Comparison of ENCODE assay signal across 7 mouse cellular contexts in genomic region chr15:11996883-11997282, GRCm38 (mm10). TPM values are rescaled to one million over a fixed set of nuclear protein-coding genes. Genes with fewer than 3 reads are reported as not detected.
A peak's percentile ranks its signal among the peaks of the same experiment; 100 is the strongest.
DNase-seq lines count a peak whose midpoint lies in the region; ATAC-seq and TF ChIP-seq lines count a peak whose summit lies in the region.

Gene Sub1 (minus strand): TSS chr15:11996983.

- peaks cover 27% of the 10 kb centered on the region for H3K36me3 ChIP-seq in E14TG2a.4 (ENCODE audit: insufficient read depth, low read length)
- peaks cover 16 to 25% of the 10 kb centered on the region in 2 experiments for H3K36me3 ChIP-seq in MEL (ENCODE audit: control insufficient read depth in 1 of 2, insufficient read depth in 2 of 2, low read length in 2 of 2)
- H3K36me3 ChIP-seq in forebrain, embryonic 15.5 days = peaks cover 13% of the 10 kb centered on the region; the same call in 1 of the 2 replicates
- H3K36me3 ChIP-seq in hindbrain, embryonic 13.5 days = peaks cover 11% of the 10 kb centered on the region
- peaks cover 2% of the 10 kb centered on the region; the same call in 1 of the 2 replicates for H3K36me3 ChIP-seq in liver, embryonic 16.5 days (ENCODE audit: control insufficient read depth, insufficient read depth)

- DNase-seq in MEL (ENCODE audit: low read depth, low spot score) = no peak
- DNase-seq in cerebellum, postnatal 10 days = no peak
- DNase-seq in thymus, adult 18-20 months = no peak

- no peak for TF ChIP-seq RAD21 in MEL (IDR thresholded peaks at IDR 0.05; ENCODE audit: low read depth, low read length)

- H3K79me2 ChIP-seq in MEL (ENCODE audit: control insufficient read depth, insufficient read depth, low read length, poor library complexity) = peaks cover 24% of the 10 kb centered on the region

- H3K9me3 ChIP-seq in E14TG2a.4 (ENCODE audit: low read length) (no peaks in the 10 kb centered on the region), MEL (replicated peaks; ENCODE audit: insufficient read depth, low read length) (no peaks in the 10 kb centered on the region)
- H3K9me3 ChIP-seq in forebrain, embryonic 15.5 days = no peaks in the 10 kb centered on the region
- H3K9me3 ChIP-seq in hindbrain, embryonic 13.5 days = no peaks in the 10 kb centered on the region
- H3K9me3 ChIP-seq in liver, embryonic 16.5 days (replicated peaks; ENCODE audit: control insufficient read depth, low read length) = no peaks in the 10 kb centered on the region

- no peak for TF ChIP-seq POLR2A in MEL (IDR thresholded peaks at IDR 0.05; ENCODE audit: control insufficient read depth in 1 of 2, insufficient read depth in 1 of 2, low read depth in 1 of 2, low read length in 2 of 2, poor library complexity in 1 of 2)

- 93% methylated on average over 7 of the region's 7 CpGs for WGBS in forebrain, embryonic 15.5 days
- 97% methylated on average over 7 of the region's 7 CpGs for WGBS in hindbrain, embryonic 13.5 days
- WGBS in liver, embryonic 16.5 days (ENCODE audit: insufficient replicate concordance) = 86% methylated on average over 7 of the region's 7 CpGs

- peaks cover 43% of the 10 kb centered on the region for H3K4me1 ChIP-seq in E14TG2a.4 (replicated peaks; ENCODE audit: low read depth, low read length)
- H3K4me1 ChIP-seq in MEL (ENCODE audit: control insufficient read depth in 1 of 2, insufficient read depth in 2 of 2, low read length in 2 of 2) = peaks cover 6 to 8% of the 10 kb centered on the region in 2 experiments; a peak in 3 of 4 replicates
- peaks cover 29% of the 10 kb centered on the region for H3K4me1 ChIP-seq in forebrain, embryonic 15.5 days
- H3K4me1 ChIP-seq in hindbrain, embryonic 13.5 days (replicated peaks) = peaks cover 31% of the 10 kb centered on the region
- H3K4me1 ChIP-seq in liver, embryonic 16.5 days (ENCODE audit: control insufficient read depth, low read depth, low read length) = peaks cover 7% of the 10 kb centered on the region

- TF ChIP-seq CTCF in E14TG2a.4 (conservative IDR thresholded peaks at IDR 0.05; ENCODE audit: low read length) (no peak), MEL (IDR thresholded peaks at IDR 0.05 in 2 of 3, conservative IDR thresholded peaks at IDR 0.05 in 1 of 3; ENCODE audit: control insufficient read depth in 1 of 3, insufficient read depth in 1 of 3, low read depth in 2 of 3, low read length in 3 of 3, poor library complexity in 1 of 3, severe bottlenecking in 1 of 3) (no peak)

- peak within 1 kb of the TSS; percentile 98 for H3K4me3 ChIP-seq in E14TG2a.4 (replicated peaks; ENCODE audit: low read length)
- H3K4me3 ChIP-seq in MEL (ENCODE audit: control insufficient read depth in 1 of 2, insufficient read depth in 1 of 2, low read depth in 2 of 2, low read length in 2 of 2) = peak within 1 kb of the TSS; percentile 86 to 92
- H3K4me3 ChIP-seq in forebrain, embryonic 15.5 days = peak within 1 kb of the TSS; percentile 80
- H3K4me3 ChIP-seq in hindbrain, embryonic 13.5 days = peak within 1 kb of the TSS; percentile 99
- H3K4me3 ChIP-seq in liver, embryonic 16.5 days (ENCODE audit: low read depth, low read length) = peak within 1 kb of the TSS; percentile 99

- TF ChIP-seq EP300 in MEL (IDR thresholded peaks at IDR 0.05; ENCODE audit: low read depth in 1 of 2, low read length in 2 of 2) = no peak

- no peak for ATAC-seq in forebrain, embryonic 15.5 days (replicated peaks)
- no peak for ATAC-seq in hindbrain, embryonic 13.5 days (ENCODE audit: low FRiP score)
- no peak for ATAC-seq in liver, embryonic 16.5 days (ENCODE audit: low read depth)

- H3K27me3 ChIP-seq in E14TG2a.4 (ENCODE audit: insufficient read depth, low read length) (no peaks in the 10 kb centered on the region), MEL (ENCODE audit: control insufficient read depth in 1 of 2, insufficient read depth in 2 of 2, low read length in 2 of 2) (peaks cover 0 to 1% of the 10 kb centered on the region in 2 experiments; a peak in 1 of 4 replicates)
- H3K27me3 ChIP-seq in forebrain, embryonic 15.5 days = no peaks in the 10 kb centered on the region
- no peaks in the 10 kb centered on the region for H3K27me3 ChIP-seq in hindbrain, embryonic 13.5 days
- no peaks in the 10 kb centered on the region for H3K27me3 ChIP-seq in liver, embryonic 16.5 days (ENCODE audit: control insufficient read depth, insufficient read depth, low read depth, low read length)

- H3K4me2 ChIP-seq in forebrain, embryonic 15.5 days (replicated peaks) = peak within 1 kb of the TSS; percentile 70
- H3K4me2 ChIP-seq in hindbrain, embryonic 13.5 days = peak within 1 kb of the TSS; percentile 35
- peak within 1 kb of the TSS; percentile 82; the same call in 1 of the 2 replicates for H3K4me2 ChIP-seq in liver, embryonic 16.5 days (ENCODE audit: low read depth, low read length)

- H3K27ac ChIP-seq in MEL (ENCODE audit: control insufficient read depth, low read depth, low read length) = peak within 1 kb of the TSS; percentile 25; the same call in 1 of the 2 replicates
- peak within 1 kb of the TSS; percentile 80 for H3K27ac ChIP-seq in forebrain, embryonic 15.5 days (replicated peaks)
- peak within 1 kb of the TSS; percentile 90 for H3K27ac ChIP-seq in hindbrain, embryonic 13.5 days
- peak within 1 kb of the TSS; percentile 82; the same call in 1 of the 2 replicates for H3K27ac ChIP-seq in liver, embryonic 16.5 days (ENCODE audit: low read length)

- peak within 1 kb of the TSS; percentile 92 for H3K9ac ChIP-seq in MEL (ENCODE audit: control insufficient read depth, low read depth, low read length, poor library complexity, severe bottlenecking)
- H3K9ac ChIP-seq in forebrain, embryonic 15.5 days (replicated peaks) = peak within 1 kb of the TSS; percentile 78
- peak within 1 kb of the TSS; percentile 98 for H3K9ac ChIP-seq in hindbrain, embryonic 13.5 days
- peak within 1 kb of the TSS; percentile 96 for H3K9ac ChIP-seq in liver, embryonic 16.5 days (ENCODE audit: low read depth, low read length)

TF ChIP-seq in MEL, 35 proteins besides CTCF, POLR2A, EP300 and RAD21:
- TF ChIP-seq NELFE (IDR thresholded peaks at IDR 0.05; ENCODE audit: low read depth, low read length) (no peak), MXI1 (IDR thresholded peaks at IDR 0.05; ENCODE audit: low read depth, low read length) (no peak), HCFC1 (IDR thresholded peaks at IDR 0.05; ENCODE audit: low read depth, low read length) (no peak), MEF2A (IDR thresholded peaks at IDR 0.05; ENCODE audit: extremely low read depth, insufficient replicate concordance, low read depth, low read length, poor library complexity, severe bottlenecking) (no peak), POLR2AphosphoS5 (IDR thresholded peaks at IDR 0.05; ENCODE audit: borderline replicate concordance, low read depth, low read length) (no peak), POLR2AphosphoS2 (IDR thresholded peaks at IDR 0.05; ENCODE audit: low read length) (no peak), USF2 (IDR thresholded peaks at IDR 0.05; ENCODE audit: borderline replicate concordance in 1 of 2, insufficient read depth in 1 of 2, low read depth in 1 of 2, low read length in 2 of 2) (no peak), MAX (IDR thresholded peaks at IDR 0.05; ENCODE audit: low read length) (no peak), SIN3A (IDR thresholded peaks at IDR 0.05; ENCODE audit: low read length) (no peak), KAT2A (conservative IDR thresholded peaks at IDR 0.05; ENCODE audit: low read depth, low read length) (no peak), NRF1 (IDR thresholded peaks at IDR 0.05; ENCODE audit: insufficient read depth, low read depth, low read length, poor library complexity, severe bottlenecking) (no peak), SMC3 (IDR thresholded peaks at IDR 0.05; ENCODE audit: low read depth, low read length) (no peak), MAZ (IDR thresholded peaks at IDR 0.05; ENCODE audit: low read depth, low read length) (no peak), GABPA (IDR thresholded peaks at IDR 0.05; ENCODE audit: low read depth, low read length) (no peak), MYC (IDR thresholded peaks at IDR 0.05; ENCODE audit: low read depth, low read length) (no peak), TCF12 (IDR thresholded peaks at IDR 0.05; ENCODE audit: low read depth, low read length) (no peak), ZNF384 (IDR thresholded peaks at IDR 0.05; ENCODE audit: low read depth, low read length) (no peak)

RNA-seq across cellular contexts. Expression of gene Sub1, which starts in this region (rescaled TPM):
- 369 and 372 TPM in 2 replicates for total RNA-seq in MEL (2012; rRNA removed)
- 100 to 1,000 TPM in 1 of 2 experiments, not detected in 1; 710 TPM for polyA plus RNA-seq in MEL (2012; ENCODE audit: insufficient read depth in 1 of 2, insufficient read length in 2 of 2, low read depth in 1 of 2, low replicate concordance in 2 of 2, missing spikeins in 1 of 2)
- 465 and 483 TPM in 2 replicates for polyA plus RNA-seq in forebrain, embryonic 15.5 days (2015; fragmentation: Nextera tagmentation; extraction: Ambion mirVana)
- polyA plus RNA-seq in hindbrain, embryonic 13.5 days (2015; fragmentation: Nextera tagmentation; extraction: Ambion mirVana) = 618 and 623 TPM in 2 replicates
- polyA plus RNA-seq in liver, embryonic 16.5 days (2015; fragmentation: Nextera tagmentation; extraction: Ambion mirVana) = 206 and 246 TPM in 2 replicates

Comparison
In these comparisons a context has a peak if more than half of its experiments do, and no peak if none do; other contexts are left out.
1. H3K27ac ChIP-seq: peak in every context shown above with its lines; median percentile 90 in hindbrain, embryonic 13.5 days; 82 in liver, embryonic 16.5 days; 80 in forebrain, embryonic 15.5 days; 25 in MEL.